Mouse (Mus musculus) midbrain, embryonic 10.5 days (tissue): Measurements from ENCODE around the gene B2m. TPM values are rescaled to one million over a fixed set of nuclear protein-coding genes. Genes with fewer than 3 reads are reported as not detected.

Source experiments
- DNase-seq: peaks from one replicate; pipeline ENCODE4 v3.0.0-alpha.2; 2017; ENCODE audit warnings: low spot score
- H3K27ac ChIP-seq: fragments of 300-500 bp; sonication (generic); replicated peaks from 2 replicates; pipeline ENCODE4 v1.5.1; 2016; ENCODE audit warnings: mild to moderate bottlenecking
- H3K27me3 ChIP-seq: fragments of 300-500 bp; sonication (generic); 2 replicates; pipeline ENCODE4 v1.6.1; 2016; ENCODE audit warnings: low read depth, mild to moderate bottlenecking; ENCODE audit not compliant: poor library complexity, severe bottlenecking
- H3K36me3 ChIP-seq: fragments of 300-500 bp; sonication (generic); 2 replicates; pipeline ENCODE4 v1.6.1; 2016; ENCODE audit warnings: mild to moderate bottlenecking, moderate library complexity
- H3K4me1 ChIP-seq: fragments of 300-500 bp; sonication (generic); 2 replicates; pipeline ENCODE4 v1.6.1; 2016
- H3K4me3 ChIP-seq: fragments of 300-500 bp; sonication (generic); 2 replicates; pipeline ENCODE4 v1.5.1; 2016; ENCODE audit warnings: mild to moderate bottlenecking, moderate library complexity
- H3K9me3 ChIP-seq: fragments of 300-500 bp; sonication (generic); replicated peaks from 2 replicates; pipeline ENCODE4 v1.6.1; 2016; ENCODE audit warnings: mild to moderate bottlenecking
- WGBS: fragments of 180-500 bp; shearing (Covaris S2); methylation state at CpG from one replicate; pipeline ENCODE4 v1.1.7; 2016; 5-methylcytosine and 5-hydroxymethylcytosine counted together
- polyA plus RNA-seq: library from polyadenylated mRNA; unstranded; fragments of >200 nt; fragmentation: Nextera tagmentation; extraction: Ambion mirVana; gene quantifications from 2 replicates; pipeline ENCODE4 v1.2.1, GENCODE M21; 2016

Gene B2m
- polyA plus RNA-seq, 1 experiment from 2014 or later, result 101 TPM

DNA sequence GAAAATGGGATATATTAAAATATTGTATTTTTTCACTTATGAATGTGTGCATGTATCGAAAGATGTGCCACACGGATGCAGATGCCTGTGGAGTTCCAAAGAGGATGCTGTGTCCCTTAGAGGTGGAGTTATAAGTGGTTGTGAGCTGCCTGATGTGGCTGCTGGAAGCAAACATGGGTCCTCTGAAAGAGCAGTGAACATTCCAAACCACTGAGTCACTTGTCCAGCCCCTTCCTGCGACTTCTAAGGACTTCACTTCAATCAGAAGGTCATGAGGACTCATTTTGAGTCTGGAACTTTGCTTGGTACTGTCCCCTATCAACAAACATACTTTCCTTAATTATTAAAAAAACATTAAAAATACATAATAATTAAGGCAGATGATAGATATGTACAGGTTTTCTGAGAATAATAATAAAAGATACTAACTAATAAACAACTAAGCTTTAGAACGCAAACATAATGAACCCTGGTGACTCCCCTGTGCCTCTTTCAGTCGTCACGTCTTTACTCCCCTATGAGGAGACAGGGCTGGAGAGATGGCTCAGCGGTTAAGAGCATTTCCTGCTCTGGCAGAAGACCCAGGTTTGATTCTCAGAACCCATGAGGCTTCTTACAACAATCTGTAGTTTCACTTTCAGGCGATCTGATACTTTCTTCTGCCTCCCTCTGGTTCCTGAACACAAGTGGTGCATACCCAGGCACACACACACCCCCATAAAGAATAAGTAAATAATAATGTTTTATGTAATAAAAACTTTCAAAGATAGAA is 32.8 kb downstream of the B2m start:
- WGBS, result 84% methylated on average over 8 of the region's 8 CpGs

GRCm38 (mm10) chr2:122185086-122185485 is 37.6 kb downstream of the B2m start:
- no peaks in the 10 kb centered on the region for H3K36me3 ChIP-seq
- no peak for DNase-seq

More for the DNA sequence above, 32.8 kb downstream of the B2m start:
- Histone ChIP-seq H3K27ac (no peak overlapping the region), H3K9me3 (no peaks in the 10 kb centered on the region), H3K4me3 (no peak overlapping the region), H3K27me3 (no peaks in the 10 kb centered on the region), H3K36me3 (no peaks in the 10 kb centered on the region), H3K4me1 (no peaks in the 10 kb centered on the region)
- DNase-seq, result no peak

GRCm38 (mm10) chr2:122186106-122186505 is 38.6 kb downstream of the B2m start, which contains the start of the genes Patl2 and Terb2:
Patl2 (minus strand) TSS chr2:122186189.
Terb2 (plus strand) TSS chr2:122186272.
- Histone ChIP-seq H3K9me3 (no peaks in the 10 kb centered on the region), H3K27ac (no peak within 1 kb of the TSS), H3K27me3 (no peaks in the 10 kb centered on the region), H3K36me3 (no peaks in the 10 kb centered on the region), H3K4me1 (no peaks in the 10 kb centered on the region), H3K4me3 (no peak within 1 kb of the TSS)
- no peak for DNase-seq
- 83% methylated on average over 17 of the region's 17 CpGs for WGBS

More at GRCm38 (mm10) chr2:122185086-122185485, 37.6 kb downstream of the B2m start:
- Histone ChIP-seq H3K4me1 (no peaks in the 10 kb centered on the region), H3K9me3 (no peaks in the 10 kb centered on the region), H3K4me3 (no peak overlapping the region), H3K27me3 (no peaks in the 10 kb centered on the region), H3K27ac (no peak overlapping the region)
- 85% methylated on average over 4 of the region's 4 CpGs for WGBS

GRCm38 (mm10) chr2:122186751-122187150 is 39.3 kb downstream of the B2m start:
- H3K36me3 ChIP-seq, result no peaks in the 10 kb centered on the region
- H3K27me3 ChIP-seq, result no peaks in the 10 kb centered on the region
- no peak overlapping the region for H3K27ac ChIP-seq
- no peaks in the 10 kb centered on the region for H3K9me3 ChIP-seq
- no peak overlapping the region for H3K4me3 ChIP-seq
- no peak for DNase-seq
- no peaks in the 10 kb centered on the region for H3K4me1 ChIP-seq
- 90% methylated on average over 3 of the region's 3 CpGs for WGBS

GRCm38 (mm10) chr2:122191849-122192248 is 44.4 kb downstream of the B2m start:
- WGBS, result 77% methylated on average over 3 of the region's 3 CpGs
- Histone ChIP-seq H3K27ac (no peak overlapping the region), H3K4me1 (no peaks in the 10 kb centered on the region), H3K4me3 (no peak overlapping the region), H3K27me3 (no peaks in the 10 kb centered on the region), H3K36me3 (no peaks in the 10 kb centered on the region), H3K9me3 (no peaks in the 10 kb centered on the region)
- no peak for DNase-seq

DNA sequence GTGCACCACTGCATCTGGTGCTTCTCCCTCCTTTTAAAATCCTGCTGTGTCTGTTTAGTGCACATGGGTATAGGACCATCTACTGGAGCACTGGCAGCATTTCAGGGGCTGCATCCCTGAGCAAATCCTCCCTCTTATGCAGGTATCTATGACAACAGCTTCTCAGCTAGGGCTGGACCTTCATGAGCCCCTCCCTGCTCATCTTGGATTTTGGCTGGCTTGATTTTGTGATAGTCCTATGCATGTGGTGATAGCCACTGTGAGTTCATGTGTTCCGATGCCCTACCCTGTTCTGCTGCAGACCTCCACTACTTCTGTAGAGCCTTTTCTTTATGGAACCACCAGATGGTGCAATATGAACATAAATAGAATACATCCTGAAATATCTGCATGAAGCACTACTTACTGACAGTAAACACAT is 47.0 kb downstream of the B2m start:
- Histone ChIP-seq H3K4me1 (no peaks in the 10 kb centered on the region), H3K9me3 (no peaks in the 10 kb centered on the region), H3K27me3 (no peaks in the 10 kb centered on the region), H3K27ac (no peak overlapping the region), H3K4me3 (no peak overlapping the region), H3K36me3 (no peaks in the 10 kb centered on the region)
- DNase-seq, result no peak
- WGBS, result 67% methylated on average over 1 of the region's 1 CpGs

DNA sequence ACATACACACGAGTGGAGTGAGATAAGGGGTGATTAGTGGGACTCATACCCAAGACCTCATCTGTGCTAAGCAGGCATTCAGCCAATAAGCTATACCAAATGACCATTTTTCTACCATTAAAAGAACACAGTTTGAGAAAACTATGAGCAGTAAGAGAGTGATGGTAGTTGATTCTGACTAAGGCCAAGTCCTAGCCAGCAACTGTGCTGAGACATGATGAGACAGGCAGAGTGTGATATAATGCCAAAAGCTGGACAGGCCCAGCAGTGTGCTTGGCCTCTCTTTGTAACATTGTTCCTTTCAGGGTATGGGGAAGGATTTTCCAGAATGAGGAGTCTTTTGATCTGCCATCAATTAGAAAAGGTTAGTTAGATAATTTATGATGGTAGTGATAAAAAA is 54.0 kb downstream of the B2m start:
- H3K4me1 ChIP-seq, result no peaks in the 10 kb centered on the region
- no peaks in the 10 kb centered on the region for H3K9me3 ChIP-seq
- H3K36me3 ChIP-seq, result no peaks in the 10 kb centered on the region
- H3K4me3 ChIP-seq, result no peak overlapping the region
- DNase-seq, result no peak
- WGBS, result 90% methylated on average over 1 of the region's 1 CpGs
- no peak overlapping the region for H3K27ac ChIP-seq
- no peaks in the 10 kb centered on the region for H3K27me3 ChIP-seq

Other genes with a start within 250 kb of the B2m start
- 55.6 and 59.1 TPM in 2 replicates for gene Ctdspl2, start 191.7 kb upstream of the B2m start, polyA plus RNA-seq
- gene Mageb3, start 191.6 kb upstream of the B2m start, polyA plus RNA-seq, result 0.19 and 0.37 TPM in 2 replicates
- gene Eif3j1, start 119.1 kb upstream of the B2m start, polyA plus RNA-seq, result 11.3 and 12.6 TPM in 2 replicates
- 10.7 and 11.8 TPM in 2 replicates for gene Spg11, start 29.3 kb upstream of the B2m start, polyA plus RNA-seq
- gene Trim69, start 13.0 kb downstream of the B2m start, polyA plus RNA-seq, result not detected in 2 replicates
- not detected in 2 replicates for gene Patl2, start 38.5 kb downstream of the B2m start, polyA plus RNA-seq
- not detected in 2 replicates for gene Terb2, start 38.6 kb downstream of the B2m start, polyA plus RNA-seq
- 29.5 and 34.3 TPM in 2 replicates for gene Sord, start 87.1 kb downstream of the B2m start, polyA plus RNA-seq
- gene Duox2, start 150.8 kb downstream of the B2m start, polyA plus RNA-seq, result not detected in 2 replicates
- gene Duoxa2, start 151.2 kb downstream of the B2m start, polyA plus RNA-seq, result not detected in 2 replicates
- gene Duoxa1, start 166.0 kb downstream of the B2m start, polyA plus RNA-seq, result not detected in 2 replicates
- gene Duox1, start 168.0 kb downstream of the B2m start, polyA plus RNA-seq, result 0.02 TPM in 2 replicates
- 5.8 and 7.9 TPM in 2 replicates for gene Shf, start 221.5 kb downstream of the B2m start, polyA plus RNA-seq